Mouse (Mus musculus) megakaryocyte, embryonic 14.5 days (primary cell): ENCODE data around the gene Slc25a26.

Experiments used
- FLI1 ChIP-seq: IDR thresholded peaks from 2 replicates; pipeline ENCODE4 v1.6.1; 2012; ENCODE audit warnings: low read length, inconsistent platforms, mixed read lengths
- GATA1 ChIP-seq: IDR thresholded peaks from 3 replicates; pipeline ENCODE4 v1.6.1; 2012; ENCODE audit warnings: mixed read lengths, low read length, inconsistent platforms, borderline replicate concordance

GRCm38 (mm10) chr6:94560896-94561295 is 60.8 kb downstream of the Slc25a26 start:
- TF ChIP-seq GATA1 (no peak), FLI1 (no peak)
